Mouse (Mus musculus) layer of hippocampus, postnatal 14 days (tissue): Measurements from ENCODE around the gene Ttc9. TPM values are rescaled to one million over a fixed set of nuclear protein-coding genes. Genes with fewer than 3 reads are reported as not detected.

Experiments used
- DNase-seq, 2 experiments: peaks; one replicate each; pipeline ENCODE4 v3.0.0; 2021 to 2022; ENCODE audit warnings: low spot score in 2 of 2, mixed read lengths in 1 of 2
- long read RNA-seq, 2 experiments: library from polyadenylated mRNA; stranded (forward); transcript quantifications; one replicate each; pipeline ENCODE4 v2.0.0; 2021
- total RNA-seq, 2 experiments: library from RNA; stranded (reverse); gene quantifications; 2 replicates each; pipeline ENCODE4 v1.2.3; 2021

Ttc9 gene
- 10 to 100 TPM; 49.8 to 50.4 TPM for total RNA-seq
- long read RNA-seq, experiment 1, transcript Ttc9-201 (3 exons, 2,042 nt) = major isoform, 43 of 46 reads
- long read RNA-seq, experiment 1, partial matches to known transcripts = 0 of 46 reads
- long read RNA-seq, experiment 1, other reads (novel, unspliced or antisense) = 3 of 46 reads
- long read RNA-seq, experiment 2, transcript Ttc9-201 (3 exons, 2,042 nt) = major isoform, 46 of 53 reads
- long read RNA-seq, experiment 2, partial matches to known transcripts = 0 of 53 reads
- long read RNA-seq, experiment 2, other reads (novel, unspliced or antisense) = 7 of 53 reads

DNA sequence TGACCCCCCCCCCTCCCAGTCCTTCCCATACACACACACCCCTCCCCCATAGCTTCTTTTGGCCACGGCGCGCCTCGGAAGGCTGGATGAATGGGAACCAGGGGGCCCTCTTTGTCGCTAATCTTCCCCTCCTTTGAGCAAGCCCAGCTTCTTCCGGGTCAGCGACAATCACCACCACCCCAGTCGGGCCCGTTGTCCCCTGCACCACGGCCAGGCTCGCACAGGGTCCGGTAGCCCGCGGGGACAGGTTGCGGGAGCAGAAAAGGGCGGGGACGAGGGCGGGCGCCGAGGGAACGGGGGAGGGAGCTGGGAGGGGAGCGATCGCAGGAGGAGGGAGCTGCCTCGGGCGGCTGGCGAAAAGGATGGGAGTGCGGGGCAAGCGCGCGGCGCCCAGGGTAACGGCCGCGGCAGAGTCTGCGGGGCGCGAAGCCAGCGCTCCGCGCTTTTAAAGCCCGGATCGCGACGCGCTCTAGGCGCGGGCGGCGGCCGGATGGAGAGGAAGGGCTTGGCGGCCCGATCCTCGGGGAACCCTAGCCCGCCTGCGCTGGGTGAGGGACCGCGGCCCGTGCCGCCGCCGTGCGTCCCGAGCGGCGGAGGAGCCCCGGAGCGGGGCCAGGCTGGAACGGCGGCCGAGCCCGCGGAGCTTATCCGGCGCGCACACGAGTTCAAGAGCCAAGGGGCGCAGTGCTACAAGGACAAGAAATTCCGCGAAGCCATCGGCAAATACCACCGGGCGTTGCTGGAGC is at the start of gene Ttc9:
Gene Ttc9, plus strand, starts transcription at position 335 of the 746 bp plus-strand sequence.
- peak; percentile 37 to 62 for DNase-seq

- DNase-seq = peak; percentile 87 to 94
Observed at GRCm38 (mm10) chr12:81594902-81595671, 36.0 kb upstream of the Ttc9 start, which contains the start of gene Med6. Gene Med6, minus strand, starts transcription at chr12:81595008.

DNA sequence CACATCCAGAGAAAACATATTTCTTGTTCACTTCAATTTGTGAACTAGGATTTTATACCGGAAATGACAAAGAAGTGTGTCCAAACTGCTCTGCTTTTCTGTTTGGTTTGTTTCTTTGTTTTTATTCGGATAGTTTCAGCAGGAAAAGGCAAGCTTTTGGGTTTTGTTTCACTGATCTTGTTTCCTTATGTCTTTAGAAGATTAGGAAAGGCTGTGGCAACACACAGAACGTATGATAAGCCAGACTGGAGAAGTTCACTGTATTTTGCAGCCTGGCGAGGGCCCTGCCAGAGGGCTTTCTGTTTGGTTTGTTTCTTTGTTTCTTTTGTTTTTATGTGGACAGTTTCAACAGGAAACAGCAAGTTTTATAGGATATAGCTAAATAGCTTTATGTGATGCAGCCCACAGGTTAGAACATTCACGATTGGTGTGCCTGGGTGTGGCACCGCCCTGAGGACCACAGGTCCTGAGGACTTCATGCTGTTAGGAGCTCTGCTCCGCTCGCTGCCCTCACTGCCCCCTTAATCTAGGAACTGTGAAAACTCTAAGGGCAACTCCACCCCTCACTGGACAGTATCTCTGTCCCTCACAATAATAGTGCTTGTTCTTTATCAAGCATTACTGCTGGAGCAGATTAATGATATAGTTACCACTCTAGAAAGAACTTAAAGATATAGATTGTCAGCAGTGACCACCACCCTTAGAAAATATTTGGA is 34.3 kb upstream of the Ttc9 start:
- DNase-seq = no peak

DNA sequence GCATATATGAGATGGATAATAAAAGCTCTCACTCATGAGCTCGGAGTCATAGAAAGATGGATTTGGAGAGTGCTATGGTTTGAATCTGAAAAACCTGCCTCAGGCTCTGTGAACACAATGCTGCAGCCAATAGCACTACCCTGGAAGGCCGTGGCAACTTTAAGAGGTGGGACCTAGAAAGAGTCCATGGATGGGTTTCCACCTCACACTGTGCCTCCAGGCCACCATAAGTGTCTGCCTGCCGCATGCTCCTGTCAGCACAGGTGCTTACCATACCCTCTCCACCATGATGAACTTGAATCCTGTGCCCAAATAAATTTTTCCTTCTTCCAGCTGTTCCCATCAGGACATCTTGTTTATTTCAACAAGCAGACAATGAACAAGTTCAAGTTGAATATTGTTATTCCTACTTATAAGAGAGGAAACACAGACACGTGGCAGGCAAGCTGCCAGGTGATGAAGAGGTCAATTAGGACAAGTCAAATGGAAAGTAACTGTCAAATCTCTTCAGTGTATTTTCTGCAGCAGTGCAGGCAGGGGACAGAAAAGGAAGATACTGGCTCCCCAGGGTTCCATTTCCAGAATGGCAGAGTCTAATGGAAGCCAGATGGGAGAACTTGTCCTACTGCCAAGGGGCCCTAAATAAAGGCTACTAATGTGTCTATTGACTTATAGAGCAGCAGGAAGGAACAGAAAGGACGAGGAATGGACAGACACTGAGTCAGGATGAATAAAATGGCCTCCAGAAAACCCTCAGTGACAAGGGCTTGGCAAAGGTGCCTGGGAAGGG is 25.9 kb upstream of the Ttc9 start:
- no peak for DNase-seq

GRCm38 (mm10) chr12:81609445-81609844 is 21.6 kb upstream of the Ttc9 start:
- DNase-seq = no peak

- no peak for DNase-seq
Observed at GRCm38 (mm10) chr12:81615807-81616206, 15.2 kb upstream of the Ttc9 start.

DNA sequence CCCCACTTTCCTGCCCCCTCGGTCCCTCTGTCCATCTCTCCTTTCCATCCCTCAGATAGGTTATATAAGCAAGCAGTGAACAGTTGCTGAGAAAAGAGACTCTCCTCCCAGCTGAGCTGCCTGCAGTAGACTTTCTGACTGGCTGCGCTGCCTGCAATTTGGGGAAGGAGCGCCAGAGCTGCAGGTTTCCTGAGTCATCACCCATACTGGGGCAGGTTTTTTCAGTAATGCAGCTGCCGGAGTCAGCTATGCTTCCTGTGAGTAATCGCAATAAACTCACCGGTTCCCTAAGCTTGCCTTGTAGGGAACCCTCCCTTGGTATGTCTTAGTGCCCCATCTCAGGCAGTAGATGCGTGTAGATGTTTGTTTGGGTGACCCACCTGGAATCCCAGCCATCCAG is 14.1 kb upstream of the Ttc9 start:
- DNase-seq = no peak

DNA sequence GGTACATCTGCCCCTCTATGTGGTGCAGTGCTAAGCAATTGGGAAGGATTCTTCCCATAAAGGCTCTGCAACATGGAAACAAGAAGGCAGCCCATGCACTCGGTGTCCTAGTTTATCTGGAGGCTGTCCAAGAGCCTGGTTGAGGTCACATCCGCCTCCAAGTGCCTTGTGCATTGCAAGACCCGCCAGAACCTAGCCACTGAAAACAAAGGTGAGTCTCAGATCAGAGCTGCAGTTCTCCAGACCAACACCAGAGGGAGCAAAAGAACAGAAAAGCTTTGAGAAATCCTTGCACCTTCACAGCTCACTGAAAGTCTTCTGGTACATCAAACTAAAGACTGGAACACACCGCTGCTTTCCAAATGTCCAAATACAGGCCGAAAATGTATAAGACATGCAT is 11.7 kb upstream of the Ttc9 start:
- peak; percentile 69 to 79 for DNase-seq

DNA sequence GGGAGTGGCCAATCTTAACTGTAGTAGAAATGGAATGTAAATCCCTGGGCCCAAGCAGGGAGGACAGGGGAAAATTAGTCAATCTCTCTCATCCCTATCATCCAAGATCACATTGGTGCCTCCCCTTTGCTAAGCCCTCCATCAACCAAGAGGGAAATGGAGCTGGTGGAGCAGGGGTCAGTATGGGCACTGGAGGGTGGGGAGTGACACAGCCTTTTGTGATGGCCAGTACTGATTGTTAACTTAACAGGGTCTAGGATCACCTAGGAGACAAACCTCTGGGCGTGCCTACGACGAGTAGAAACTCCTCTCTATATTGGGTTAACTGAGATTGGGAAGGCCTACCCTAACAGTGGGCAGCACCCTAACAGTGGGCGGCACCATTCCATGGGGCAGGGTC is 7.7 kb upstream of the Ttc9 start:
- no peak for DNase-seq

- peak in 1 of 2 experiments; percentile 72 for DNase-seq
Observed at GRCm38 (mm10) chr12:81626226-81626861, 4.7 kb upstream of the Ttc9 start.

- no peak for DNase-seq
Observed at GRCm38 (mm10) chr12:81627426-81627825, 3.6 kb upstream of the Ttc9 start.

DNA sequence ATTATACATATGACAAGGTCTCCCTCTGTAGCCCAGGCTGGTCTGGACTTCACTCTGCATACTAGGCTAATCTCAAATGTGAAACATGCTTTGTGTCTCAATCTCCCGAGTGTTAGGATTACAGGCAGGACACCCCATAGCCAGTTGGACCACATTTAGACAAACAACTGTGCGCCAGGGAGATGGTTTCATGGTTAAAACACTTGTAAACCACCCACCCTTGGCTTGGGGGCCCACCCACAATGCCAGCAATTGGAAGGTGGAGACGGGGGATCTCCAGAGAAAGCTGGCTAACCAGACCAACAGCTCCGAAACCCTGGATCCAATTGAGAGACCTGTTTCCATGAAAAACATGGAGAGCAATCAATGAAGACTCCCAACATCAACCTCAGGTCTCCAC is 3.0 kb upstream of the Ttc9 start:
- no peak for DNase-seq

DNA sequence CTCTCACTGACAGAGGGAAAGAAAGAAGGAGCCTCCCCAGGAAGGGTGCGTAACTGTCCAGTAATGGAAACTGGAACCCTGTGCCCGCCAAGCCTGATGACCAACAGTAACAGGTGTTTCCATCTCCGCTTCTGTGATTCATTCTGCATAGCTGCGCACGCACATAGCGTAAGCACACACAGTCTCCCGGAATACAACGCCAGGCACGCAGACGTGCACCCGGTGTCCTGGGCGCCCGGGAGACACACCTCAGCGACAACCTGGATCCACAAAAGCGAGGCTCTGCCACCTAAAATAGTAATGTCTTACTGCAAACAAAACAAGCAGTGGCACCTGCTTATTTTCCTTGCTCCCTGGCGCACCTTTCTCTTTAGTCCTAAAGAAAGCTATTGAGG is 532 bp upstream of the Ttc9 start:
- peak; percentile 54 to 66 for DNase-seq

GRCm38 (mm10) chr12:81631661-81632401 is 782 bp downstream of the Ttc9 start:
- peak in 1 of 2 experiments; percentile 46 for DNase-seq

- DNase-seq = no peak
Observed at GRCm38 (mm10) chr12:81633246-81633645, 2.2 kb downstream of the Ttc9 start.

- DNase-seq = no peak
Observed at GRCm38 (mm10) chr12:81640656-81641055, 9.6 kb downstream of the Ttc9 start.

- peak; percentile 35 to 47 for DNase-seq
Observed at GRCm38 (mm10) chr12:81642361-81643082, 11.5 kb downstream of the Ttc9 start.

DNA sequence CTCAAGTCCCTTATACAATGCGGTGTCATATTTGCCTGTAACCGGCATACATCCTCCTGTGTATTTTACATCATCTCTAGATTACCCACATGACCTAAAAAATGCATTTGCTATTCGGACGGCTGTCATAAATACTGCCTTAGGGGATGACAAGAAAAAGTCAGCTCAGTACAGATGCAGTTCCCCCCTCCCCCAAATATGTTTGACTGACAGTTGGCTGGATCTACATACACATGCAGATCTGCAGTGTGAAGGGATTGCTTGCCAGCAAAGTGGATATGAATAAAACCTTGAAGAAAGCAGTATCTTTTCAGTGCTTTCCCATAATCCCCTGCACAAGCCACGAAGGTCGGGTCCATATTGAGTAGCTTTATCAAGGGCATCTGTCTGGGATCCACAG is 15.8 kb downstream of the Ttc9 start:
- no peak for DNase-seq
